In genomic region chr9:107996049-107996448, GRCm38 (mm10) we compare ENCODE assay signal across 28 mouse cellular contexts. TPM values are rescaled to one million over a fixed set of nuclear protein-coding genes. Genes with fewer than 3 reads are reported as not detected.
DNase-seq lines count a peak whose midpoint lies in the region; TF ChIP-seq lines count a peak whose summit lies in the region.
"Had no signal": no experiment of that assay in that cellular context is flagged by ENCODE, and none has a peak within 500 bp of the region (broad histone marks: within the 10 kb centered on the region; RNA-seq: fewer than 3 reads in every experiment).

TSS of gene Gm20662 (plus strand) at chr9:107996349.

- 86% methylated on average over 5 of the region's 5 CpGs for WGBS in heart, embryonic 10.5 days
- WGBS in lung, adult 2 months, result 82% methylated on average over 5 of the region's 5 CpGs
- WGBS in midbrain, embryonic 10.5 days, result 89% methylated on average over 5 of the region's 5 CpGs

- intact Hi-C loops in heart, postnatal 25 days (cut with DNase I), result no loop called here

- no peak for DNase-seq in heart, embryonic 10.5 days (ENCODE audit: low spot score)
- DNase-seq in heart, postnatal 25 days (ENCODE audit: low spot score), result no peak
- no peak for DNase-seq in lung, adult 2 months
- no peak for DNase-seq in lung, adult 18-20 months
- DNase-seq in ES-E14 (ENCODE audit: low read depth, low spot score), result no peak
- DNase-seq in midbrain, embryonic 10.5 days (ENCODE audit: low spot score), result no peak
- no peak for DNase-seq in adrenal gland, postnatal 25 days
- DNase-seq: adrenal gland, adult 8-10 months; adrenal gland, postnatal 36 days; cerebellum, adult 11 months; cerebellum, adult 2 months; cerebellum, adult 9-11 months; cerebellum, postnatal 36 days; embryo, embryonic 11 days; gastrocnemius, postnatal 10 days; gastrocnemius, postnatal 36 days; heart, postnatal 4 days had no signal

- H3K36me3 ChIP-seq in heart, embryonic 10.5 days, result no peaks in the 10 kb centered on the region
- no peaks in the 10 kb centered on the region for H3K36me3 ChIP-seq in ES-E14 (ENCODE audit: control insufficient read depth, insufficient read depth, low read length, poor library complexity, severe bottlenecking)
- no peaks in the 10 kb centered on the region for H3K36me3 ChIP-seq in midbrain, embryonic 10.5 days
- H3K36me3 ChIP-seq: embryonic facial prominence, embryonic 10.5 days; embryonic facial prominence, embryonic 13.5 days; forebrain, embryonic 10.5 days; heart, embryonic 12.5 days had no signal

- 0 out of 2 replicates have a peak within 1 kb of the TSS, but pooled peaks have one; percentile 12 for H3K27ac ChIP-seq in heart, embryonic 10.5 days
- H3K27ac ChIP-seq in ES-E14 (ENCODE audit: insufficient read depth, low read depth, low read length, poor library complexity, severe bottlenecking), result no peak within 1 kb of the TSS
- no peak within 1 kb of the TSS for H3K27ac ChIP-seq in midbrain, embryonic 10.5 days (replicated peaks)
- H3K27ac ChIP-seq: embryonic facial prominence, embryonic 10.5 days; embryonic facial prominence, embryonic 13.5 days; forebrain, embryonic 10.5 days; forebrain, embryonic 13.5 days; hindbrain, embryonic 14.5 days; hindbrain, postnatal 0 days had no signal

- in situ Hi-C loops in ES-E14 (cut with MboI; ENCODE audit: low sequenced_read_pairs in 2 of 2, unreplicated experiment in 2 of 2), result no loop called here

- H3K4me3 ChIP-seq in heart, embryonic 10.5 days, result no peak within 1 kb of the TSS
- no peak within 1 kb of the TSS for H3K4me3 ChIP-seq in lung, adult 2 months (replicated peaks; ENCODE audit: extremely low read depth, low read depth, low read length)
- peak within 1 kb of the TSS; percentile 10 to 26; a peak in 2 of 4 replicates for H3K4me3 ChIP-seq in ES-E14 (ENCODE audit: insufficient read depth in 1 of 2, low read depth in 1 of 2, low read length in 2 of 2, poor library complexity in 1 of 2, severe bottlenecking in 1 of 2)
- no peak within 1 kb of the TSS for H3K4me3 ChIP-seq in midbrain, embryonic 10.5 days
- H3K4me3 ChIP-seq: embryonic facial prominence, embryonic 10.5 days; embryonic facial prominence, embryonic 13.5 days; forebrain, embryonic 10.5 days; forebrain, embryonic 13.5 days; heart, embryonic 12.5 days had no signal

- H3K27me3 ChIP-seq in heart, embryonic 10.5 days (ENCODE audit: insufficient read depth, poor library complexity, severe bottlenecking), result no peaks in the 10 kb centered on the region
- no peaks in the 10 kb centered on the region for H3K27me3 ChIP-seq in midbrain, embryonic 10.5 days (ENCODE audit: low read depth, poor library complexity, severe bottlenecking)
- H3K27me3 ChIP-seq: embryonic facial prominence, embryonic 13.5 days had no signal

- H3K4me1 ChIP-seq in heart, embryonic 10.5 days, result peaks cover 15% of the 10 kb centered on the region
- H3K4me1 ChIP-seq in lung, adult 2 months (ENCODE audit: control insufficient read depth, insufficient read depth, low read length), result no peaks in the 10 kb centered on the region
- peaks cover 2 to 5% of the 10 kb centered on the region in 2 experiments; a peak in 1 of 4 replicates for H3K4me1 ChIP-seq in ES-E14 (ENCODE audit: control insufficient read depth in 2 of 2, insufficient read depth in 2 of 2, low read length in 2 of 2, poor library complexity in 1 of 2)
- H3K4me1 ChIP-seq in midbrain, embryonic 10.5 days, result no peaks in the 10 kb centered on the region
- H3K4me1 ChIP-seq: forebrain, embryonic 13.5 days had no signal

- TF ChIP-seq CTCF in lung, adult 2 months (IDR thresholded peaks at IDR 0.05; ENCODE audit: insufficient read depth, low read length), result no peak

- no peaks in the 10 kb centered on the region for H3K9me3 ChIP-seq in heart, embryonic 10.5 days
- H3K9me3 ChIP-seq in ES-E14 (ENCODE audit: control insufficient read depth, insufficient read depth, low read depth, low read length), result no peaks in the 10 kb centered on the region
- no peaks in the 10 kb centered on the region for H3K9me3 ChIP-seq in midbrain, embryonic 10.5 days (replicated peaks)
- H3K9me3 ChIP-seq: embryonic facial prominence, embryonic 10.5 days; embryonic facial prominence, embryonic 13.5 days; forebrain, embryonic 10.5 days; forebrain, embryonic 13.5 days; heart, embryonic 12.5 days had no signal

- TF ChIP-seq POLR2A in lung, adult 2 months (IDR thresholded peaks at IDR 0.05; ENCODE audit: borderline replicate concordance, extremely low read depth, low read depth, low read length), result no peak

- peak within 1 kb of the TSS; percentile 41; the same call in 1 of the 2 replicates for H3K9ac ChIP-seq in ES-E14 (ENCODE audit: insufficient read depth, low read depth, low read length, poor library complexity, severe bottlenecking)
- H3K9ac ChIP-seq: embryonic facial prominence, embryonic 13.5 days; forebrain, embryonic 13.5 days; hindbrain, embryonic 14.5 days had no signal

TF ChIP-seq in ES-E14, 5 proteins besides CTCF, POLR2A, EP300 and RAD21:
- no peak for TF ChIP-seq CHD2 (IDR thresholded peaks at IDR 0.05; ENCODE audit: low read depth, low read length)
- no peak for TF ChIP-seq MAFK (IDR thresholded peaks at IDR 0.05; ENCODE audit: insufficient read depth, low read depth, low read length)
- no peak for TF ChIP-seq ZC3H11A (IDR thresholded peaks at IDR 0.05; ENCODE audit: borderline replicate concordance, low read depth, low read length)
- TF ChIP-seq ZNF384 (IDR thresholded peaks at IDR 0.05; ENCODE audit: low read depth, low read length), result no peak
- no peak for TF ChIP-seq HCFC1 (IDR thresholded peaks at IDR 0.05; ENCODE audit: borderline replicate concordance, insufficient read depth, low read length)

RNA-seq across cellular contexts. Expression of gene Gm20662, which starts in this region (rescaled TPM):
- polyA plus RNA-seq in heart, embryonic 10.5 days (2016; fragmentation: Nextera tagmentation; extraction: Ambion mirVana), result 0.69 and 1.0 TPM in 2 replicates
- 1 to 10 TPM; 1.1 to 1.4 TPM for total RNA-seq in heart, postnatal 25 days (2021)
- 6.3 and 11.5 TPM in 2 replicates for polyA plus RNA-seq in lung, adult 2 months (2012; rRNA removed)
- 0.45 and 0.63 TPM in 2 replicates for total RNA-seq in ES-E14 (2012; rRNA removed)
- 0.07 TPM in 1 of 2 replicates, not detected in the other for polyA plus RNA-seq in midbrain, embryonic 10.5 days (2016; fragmentation: Nextera tagmentation; extraction: Ambion mirVana)
- 2.8 TPM in 1 of 2 replicates, not detected in the other for total RNA-seq in adrenal gland, postnatal 25 days (2021)
- total RNA-seq: gastrocnemius, adult 18-20 months; gastrocnemius, postnatal 10 days; gastrocnemius, postnatal 36 days; heart, adult 8-10 months had no signal
- polyA plus RNA-seq: activated CD4-positive, CD25-positive, alpha-beta regulatory T cell, adult 4 months; forebrain, embryonic 10.5 days; hindbrain, postnatal 0 days; inflammation-experienced regulatory T-cells, adult 6 months had no signal

Comparison
In these comparisons a context has a peak if more than half of its experiments do, and no peak if none do; other contexts are left out.
1. H3K4me3 ChIP-seq: peak in ES-E14 (2 of 2); none in heart, embryonic 10.5 days (single experiment), lung, adult 2 months (single experiment) and midbrain, embryonic 10.5 days (single experiment).